In genomic region chr15:36939153-36939552, GRCm38 (mm10) we compare ENCODE assay signal across 8 mouse cellular contexts.
DNase-seq lines count a peak whose midpoint lies in the region; ATAC-seq and TF ChIP-seq lines count a peak whose summit lies in the region.

No protein-coding gene starts in this region.

- peak overlapping the region; percentile 94 for H3K4me2 ChIP-seq in heart, embryonic 14.5 days (ENCODE audit: low read length)
- peak overlapping the region; percentile 86 for H3K4me2 ChIP-seq in hindbrain, embryonic 11.5 days (replicated peaks; ENCODE audit: low read depth, low read length)
- peak overlapping the region; percentile 75 for H3K4me2 ChIP-seq in midbrain, embryonic 12.5 days (replicated peaks)

- TF ChIP-seq CTCF in G1E (IDR thresholded peaks at IDR 0.05; ENCODE audit: low read depth, low read length): no peak

- H3K27ac ChIP-seq in heart, embryonic 14.5 days (replicated peaks in 1 of 2; ENCODE audit: control insufficient read depth in 1 of 2, insufficient read depth in 1 of 2, low read depth in 2 of 2, low read length in 2 of 2): peak overlapping the region in 1 of 2 experiments; percentile 85; a peak in 2 of 4 replicates
- peak overlapping the region; percentile 56; the same call in 1 of the 2 replicates for H3K27ac ChIP-seq in hindbrain, embryonic 11.5 days (ENCODE audit: low read depth, low read length)
- peak overlapping the region; percentile 95 for H3K27ac ChIP-seq in midbrain, embryonic 12.5 days (replicated peaks)

- H3K27me3 ChIP-seq in heart, embryonic 14.5 days (ENCODE audit: control insufficient read depth, insufficient read depth, low read length): no peaks in the 10 kb centered on the region
- H3K27me3 ChIP-seq in G1E (ENCODE audit: insufficient read depth, low read length): peaks cover 18% of the 10 kb centered on the region
- no peaks in the 10 kb centered on the region for H3K27me3 ChIP-seq in hindbrain, embryonic 11.5 days (ENCODE audit: control insufficient read depth, insufficient read depth, low read length)
- H3K27me3 ChIP-seq in midbrain, embryonic 12.5 days: no peaks in the 10 kb centered on the region

- H3K36me3 ChIP-seq in heart, embryonic 14.5 days (ENCODE audit: control insufficient read depth, insufficient read depth, low read length): no peaks in the 10 kb centered on the region
- no peaks in the 10 kb centered on the region for H3K36me3 ChIP-seq in G1E (replicated peaks)
- H3K36me3 ChIP-seq in hindbrain, embryonic 11.5 days (ENCODE audit: control insufficient read depth, insufficient read depth, low read length): no peaks in the 10 kb centered on the region
- H3K36me3 ChIP-seq in midbrain, embryonic 12.5 days: no peaks in the 10 kb centered on the region

- intact Hi-C loops in heart, postnatal 14 days (cut with DNase I): loop anchor here (2.0 to 5.0 kb wide), 3 partner anchors 62 to 144 kb away; partner anchors contain the start of gene Zfp706

- H3K9me3 ChIP-seq in heart, embryonic 14.5 days (ENCODE audit: control insufficient read depth, low read length): no peaks in the 10 kb centered on the region
- H3K9me3 ChIP-seq in G1E (replicated peaks): no peaks in the 10 kb centered on the region
- H3K9me3 ChIP-seq in hindbrain, embryonic 11.5 days (ENCODE audit: control insufficient read depth, low read length): no peaks in the 10 kb centered on the region
- H3K9me3 ChIP-seq in midbrain, embryonic 12.5 days: no peaks in the 10 kb centered on the region

- DNase-seq in heart, postnatal 14 days: no peak
- DNase-seq in G1E (ENCODE audit: low spot score): no peak
- DNase-seq in hindbrain, embryonic 11.5 days (ENCODE audit: low spot score): no peak
- no peak for DNase-seq in layer of hippocampus, adult 9-10 months (ENCODE audit: low spot score)
- no peak for DNase-seq in cerebellum, adult 11-12 months
- no peak for DNase-seq in adrenal gland, adult 2 months

- H3K9ac ChIP-seq in heart, embryonic 14.5 days (ENCODE audit: low read length): peak overlapping the region; percentile 89
- peak overlapping the region; percentile 87 for H3K9ac ChIP-seq in hindbrain, embryonic 11.5 days (ENCODE audit: low read depth, low read length)
- H3K9ac ChIP-seq in midbrain, embryonic 12.5 days (replicated peaks): peak overlapping the region; percentile 76

- peak overlapping the region; percentile 57 to 68 for H3K4me3 ChIP-seq in heart, embryonic 14.5 days (ENCODE audit: control insufficient read depth in 1 of 2, insufficient read depth in 1 of 2, low read depth in 1 of 2, low read length in 2 of 2)
- peak overlapping the region; percentile 78 for H3K4me3 ChIP-seq in G1E (ENCODE audit: low read depth, low read length)
- peak overlapping the region; percentile 56 for H3K4me3 ChIP-seq in hindbrain, embryonic 11.5 days (ENCODE audit: low read depth, low read length)
- peak overlapping the region; percentile 50 for H3K4me3 ChIP-seq in midbrain, embryonic 12.5 days

- no peak for ATAC-seq in heart, embryonic 14.5 days (ENCODE audit: insufficient number of reproducible peaks, insufficient read depth, low FRiP score, low read depth)
- no peak for ATAC-seq in G1E (ENCODE audit: extremely low read depth, insufficient number of reproducible peaks, low FRiP score, poor library complexity, severe bottlenecking)
- ATAC-seq in hindbrain, embryonic 11.5 days (ENCODE audit: low FRiP score): peak; percentile 47
- peak; percentile 35 for ATAC-seq in midbrain, embryonic 12.5 days (ENCODE audit: low FRiP score, low read depth)

- WGBS in heart, embryonic 14.5 days: 33% methylated on average over 9 of the region's 9 CpGs
- WGBS in hindbrain, embryonic 11.5 days: 34% methylated on average over 9 of the region's 9 CpGs
- WGBS in midbrain, embryonic 12.5 days: 24% methylated on average over 8 of the region's 9 CpGs

- peaks cover 19 to 20% of the 10 kb centered on the region in 2 experiments for H3K4me1 ChIP-seq in heart, embryonic 14.5 days (ENCODE audit: control insufficient read depth in 2 of 2, insufficient read depth in 2 of 2, low read length in 2 of 2)
- peaks cover 46% of the 10 kb centered on the region for H3K4me1 ChIP-seq in G1E (ENCODE audit: insufficient read depth, low read depth, low read length)
- peaks cover 7% of the 10 kb centered on the region; the same call in 1 of the 2 replicates for H3K4me1 ChIP-seq in hindbrain, embryonic 11.5 days (replicated peaks; ENCODE audit: control insufficient read depth, insufficient read depth, low read length)
- H3K4me1 ChIP-seq in midbrain, embryonic 12.5 days: peaks cover 26% of the 10 kb centered on the region

Comparison
In these comparisons a context has a peak if more than half of its experiments do, and no peak if none do; other contexts are left out.
1. ATAC-seq: peak in hindbrain, embryonic 11.5 days (single experiment) and midbrain, embryonic 12.5 days (single experiment); none in heart, embryonic 14.5 days (single experiment) and G1E (single experiment).
2. Peak in every context shown above with its lines, with median percentiles within 50 percentile points of each other: H3K4me2 ChIP-seq, H3K4me3 ChIP-seq and H3K9ac ChIP-seq.